Mouse (Mus musculus): ENCODE results near the gene Arpc1b.

Arpc1b gene

DNA sequence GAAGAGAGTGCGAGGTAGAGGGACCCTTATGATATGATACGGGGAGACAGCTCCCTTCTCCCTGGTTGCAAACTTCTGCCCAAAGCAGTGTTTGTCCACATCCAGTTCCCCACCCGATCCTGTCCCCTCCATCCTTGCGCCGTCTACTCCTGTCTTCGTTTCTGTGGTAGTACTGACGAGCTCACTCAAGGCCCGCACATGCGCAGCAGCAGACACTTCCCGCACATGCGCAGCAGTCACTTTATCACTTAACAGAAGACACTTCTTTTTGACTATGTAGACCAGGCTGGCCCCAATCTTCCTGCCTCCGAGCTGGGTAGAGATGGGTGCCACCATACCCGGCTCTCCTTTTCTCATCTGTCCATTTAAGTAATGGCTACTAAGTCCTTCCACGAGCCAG is 47.3 kb downstream of the Arpc1b start:
- DNase-seq (ENCODE audit: low spot score in 2 of 2): no peak

DNA sequence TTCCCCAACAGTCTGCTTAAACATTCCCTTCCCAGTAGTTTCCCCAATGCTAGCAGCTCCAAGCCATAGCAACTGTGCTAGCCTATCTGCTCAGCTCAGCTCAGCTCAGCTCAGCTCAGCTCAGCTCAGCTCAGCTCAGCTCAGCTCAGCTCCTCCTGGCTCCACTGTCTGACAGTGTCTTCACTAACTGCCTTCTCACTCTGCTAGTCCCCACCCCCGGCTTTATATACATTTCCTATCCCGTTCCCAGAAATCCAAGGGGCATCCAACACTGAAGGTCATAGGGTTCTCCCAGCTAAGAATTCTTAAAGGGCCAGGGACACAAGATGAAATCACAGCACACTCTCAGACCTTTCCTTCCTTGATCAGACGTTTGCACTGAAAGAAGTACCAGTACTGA is 50.7 kb downstream of the Arpc1b start:
- no peak for DNase-seq (ENCODE audit: low spot score in 2 of 2)

DNA sequence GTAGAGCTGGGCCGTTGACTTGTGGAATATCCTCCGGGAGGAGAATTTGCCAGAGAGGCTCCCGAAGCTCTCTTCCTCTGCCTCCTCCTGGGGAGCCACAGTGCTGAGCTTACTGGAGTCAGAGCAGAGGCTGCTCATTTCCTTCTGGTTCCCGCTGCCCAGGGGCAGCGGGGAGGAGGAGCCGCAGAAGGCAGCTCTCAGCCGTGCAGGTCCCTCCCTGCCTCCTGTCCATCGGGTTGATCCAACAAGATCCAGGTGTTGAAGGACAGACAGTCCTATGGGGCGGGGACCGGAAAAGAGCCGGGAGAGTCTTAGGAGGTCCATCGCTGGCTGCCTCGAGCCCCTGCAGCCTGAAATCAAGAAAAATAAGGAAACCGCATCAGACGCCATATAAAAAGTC is 51.2 kb downstream of the Arpc1b start:
- no peak for DNase-seq (ENCODE audit: low spot score in 2 of 2)

DNA sequence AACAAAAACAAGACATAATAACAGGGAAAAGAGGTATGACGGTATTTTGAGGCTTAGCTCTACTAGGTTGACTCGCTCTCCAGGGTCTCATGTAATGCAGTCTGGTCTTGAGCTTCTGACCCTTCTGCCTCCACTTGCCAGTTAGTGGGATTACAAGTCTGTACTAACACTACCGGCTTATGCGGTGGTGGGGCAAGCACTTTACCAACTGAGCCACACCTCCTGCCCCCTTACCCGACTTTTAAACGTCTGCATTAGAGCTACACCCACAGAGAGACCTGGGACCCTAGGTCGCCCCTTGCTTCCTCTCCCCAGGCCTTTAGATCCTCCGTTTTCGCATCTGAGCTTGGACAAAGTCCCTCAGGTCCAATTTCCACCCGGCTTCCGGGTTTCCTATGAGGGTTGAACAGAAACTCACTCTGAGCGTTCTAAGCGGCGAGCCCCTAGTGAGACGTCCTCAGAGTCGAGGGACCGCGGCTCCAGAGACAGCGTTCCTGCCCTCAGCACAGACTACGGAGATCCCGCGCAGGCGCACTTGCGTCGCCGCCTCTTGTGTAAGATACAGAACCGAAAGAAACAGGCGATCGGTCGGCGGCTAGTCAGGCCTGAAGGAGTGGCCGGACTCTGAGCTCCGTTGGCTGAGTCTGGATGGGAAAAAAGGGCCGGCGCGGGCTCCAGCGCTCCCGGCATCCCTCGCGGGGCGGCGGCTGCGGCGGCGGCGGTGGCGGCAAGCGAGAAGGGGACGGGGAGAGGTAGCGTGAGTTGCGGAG is 52.7 kb downstream of the Arpc1b start, which contains the start of the genes Ptcd1 and Cpsf4:
Gene Ptcd1 (minus strand): TSS at position 573 of the 770 bp plus-strand sequence.
Gene Cpsf4 (plus strand): TSS at position 678 of the 770 bp plus-strand sequence.
- peak; percentile 99 for DNase-seq (ENCODE audit: low spot score in 2 of 2)

DNA sequence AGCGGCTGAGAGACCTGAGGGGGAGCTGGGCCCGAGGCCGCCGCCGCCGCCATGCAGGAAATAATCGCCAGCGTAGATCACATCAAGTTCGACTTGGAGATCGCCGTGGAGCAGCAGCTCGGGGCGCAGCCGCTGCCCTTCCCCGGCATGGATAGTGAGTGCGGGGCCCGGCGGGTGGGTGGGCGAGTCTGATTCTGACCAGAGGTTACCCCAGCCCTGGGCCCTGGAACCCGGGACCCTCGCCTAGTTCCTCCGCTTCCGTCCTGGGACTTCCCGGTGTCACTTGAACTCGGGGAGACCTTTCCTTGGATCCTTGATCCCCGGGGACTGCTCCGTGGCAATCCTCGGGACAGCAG is 53.3 kb downstream of the Arpc1b start:
- no peak for DNase-seq (ENCODE audit: low spot score in 2 of 2)

DNA sequence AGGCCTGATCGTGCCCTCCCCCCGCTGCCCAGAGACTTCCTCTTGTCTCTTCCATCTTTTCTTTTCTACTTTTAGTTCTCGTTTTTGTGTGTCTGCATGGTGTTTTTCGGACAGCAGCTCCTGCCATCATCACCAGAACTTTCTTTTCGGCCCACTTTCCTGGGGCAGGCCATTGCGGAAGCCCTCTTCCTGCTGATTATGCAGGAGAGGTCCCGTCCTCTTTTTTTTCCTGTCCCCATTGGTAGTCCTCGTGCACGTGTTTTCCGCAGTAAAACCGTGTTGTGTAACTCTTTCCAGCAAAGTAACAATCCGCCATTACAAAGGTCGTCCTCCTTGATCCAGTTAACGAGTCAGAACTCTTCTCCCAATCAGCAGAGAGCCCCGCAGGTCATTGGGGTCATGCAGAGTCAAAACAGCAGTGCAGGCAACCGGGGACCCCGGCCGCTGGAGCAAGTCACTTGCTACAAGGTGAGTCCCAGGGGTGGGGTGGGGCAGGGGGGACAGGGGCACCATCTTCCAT is 64.5 kb downstream of the Arpc1b start:
- no peak for DNase-seq (ENCODE audit: low spot score in 2 of 2)

Measured in spleen, postnatal 4 days (tissue).